In the genomic region with DNA sequence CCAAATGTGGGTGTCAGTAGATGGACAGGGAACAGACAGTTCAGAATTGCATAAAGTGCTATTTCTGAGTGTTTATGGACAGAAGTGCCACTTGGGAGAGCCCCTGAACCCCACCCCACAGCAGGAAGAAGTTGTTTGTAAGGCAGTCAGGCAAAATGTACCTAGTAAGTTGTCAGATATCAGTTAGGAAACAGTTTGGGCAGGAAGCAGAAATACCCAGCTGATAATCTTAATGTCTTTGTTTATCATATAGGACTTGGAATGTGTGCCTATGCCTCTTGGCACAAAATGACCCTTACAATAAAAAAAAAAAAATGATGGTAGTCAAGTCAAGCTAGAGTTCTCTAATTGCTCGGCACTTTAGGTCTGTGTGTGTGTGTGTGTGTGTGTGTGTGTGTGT, we compare ENCODE assay signal across 15 mouse cellular contexts.
"Had no signal": no experiment of that assay in that cellular context is flagged by ENCODE, and none has a peak within 500 bp of the region (broad histone marks: within the 10 kb centered on the region; RNA-seq: fewer than 3 reads in every experiment).

No protein-coding gene starts in this region.

- DNase-seq: lung, embryonic 14.5 days; lung, postnatal 10 days; lung, postnatal 36 days; right cerebral cortex, postnatal 14 days; thymus, adult 2 months; thymus, postnatal 25 days had no signal

- H3K4me1 ChIP-seq: liver, embryonic 12.5 days; neural tube, embryonic 12.5 days; stomach, embryonic 15.5 days had no signal

- H3K9ac ChIP-seq: liver, embryonic 12.5 days; liver, embryonic 14.5 days; lung, embryonic 14.5 days; midbrain, embryonic 13.5 days; midbrain, embryonic 15.5 days; neural tube, embryonic 12.5 days; stomach, embryonic 15.5 days had no signal

- H3K27me3 ChIP-seq: liver, embryonic 12.5 days; midbrain, embryonic 13.5 days; midbrain, embryonic 15.5 days; neural tube, embryonic 12.5 days; stomach, embryonic 15.5 days had no signal

- H3K9me3 ChIP-seq: liver, embryonic 12.5 days; midbrain, embryonic 13.5 days; midbrain, embryonic 15.5 days; neural tube, embryonic 12.5 days; stomach, embryonic 15.5 days had no signal

- ATAC-seq: liver, embryonic 12.5 days; midbrain, embryonic 13.5 days; midbrain, embryonic 15.5 days had no signal

- H3K27ac ChIP-seq: liver, embryonic 12.5 days; liver, embryonic 14.5 days; macrophage; midbrain, embryonic 13.5 days; midbrain, embryonic 15.5 days; neural tube, embryonic 12.5 days; stomach, embryonic 15.5 days; stomach, postnatal 0 days had no signal

- H3K36me3 ChIP-seq: liver, embryonic 12.5 days; midbrain, embryonic 13.5 days; midbrain, embryonic 15.5 days; neural tube, embryonic 12.5 days; stomach, embryonic 15.5 days had no signal

- H3K4me2 ChIP-seq: liver, embryonic 12.5 days; lung, embryonic 14.5 days; midbrain, embryonic 11.5 days; midbrain, embryonic 13.5 days; midbrain, embryonic 15.5 days; neural tube, embryonic 12.5 days; stomach, embryonic 15.5 days had no signal

- H3K4me3 ChIP-seq: liver, embryonic 12.5 days; midbrain, embryonic 13.5 days; midbrain, embryonic 15.5 days; neural tube, embryonic 12.5 days; stomach, embryonic 15.5 days had no signal
